Mouse (Mus musculus) CH12.LX (cell line): ENCODE measurements around the gene Sstr2. TPM values are rescaled to one million over a fixed set of nuclear protein-coding genes. Genes with fewer than 3 reads are reported as not detected.

Experiments used
- DNase-seq: peaks from one replicate; pipeline ENCODE4 v3.0.0-alpha.2; 2013; ENCODE audit errors: extremely low read depth
- H3K27ac ChIP-seq: 2 replicates; pipeline ENCODE4 v1.5.1; 2012; ENCODE audit warnings: low read depth, mild to moderate bottlenecking, control low read depth, moderate library complexity; ENCODE audit not compliant: insufficient read depth
- H3K27me3 ChIP-seq: replicated peaks from 2 replicates; pipeline ENCODE3; 2012; ENCODE audit warnings: inconsistent platforms
- H3K36me3 ChIP-seq, 2 experiments: replicated peaks in 1 of 2; 2 replicates each; pipeline versions ENCODE3 to v1.6.1; 2012; ENCODE audit warnings: inconsistent platforms in 1 of 2, low read length in 1 of 2, mild to moderate bottlenecking in 1 of 2, mixed read lengths in 1 of 2, moderate library complexity in 1 of 2; ENCODE audit not compliant: control insufficient read depth in 1 of 2, insufficient read depth in 1 of 2
- H3K4me1 ChIP-seq, 2 experiments: 2 replicates each; pipeline ENCODE4 v1.6.1; 2012; ENCODE audit warnings: inconsistent platforms in 1 of 2, moderate library complexity in 1 of 2; ENCODE audit not compliant: insufficient read depth in 2 of 2, control insufficient read depth in 1 of 2
- H3K4me2 ChIP-seq: 2 replicates; pipeline ENCODE4 v1.6.1; 2012; ENCODE audit warnings: low read depth, mild to moderate bottlenecking, control low read depth; ENCODE audit not compliant: poor library complexity, insufficient read depth, severe bottlenecking
- H3K4me3 ChIP-seq, 3 experiments: fragments of 150-350 bp in 1 of 3; sonication (generic) in 1 of 3; replicated peaks in 1 of 3; 2 replicates each; pipeline versions ENCODE3 to v1.5.1; 2011 to 2012; ENCODE audit warnings: low read depth in 2 of 3, low read length in 2 of 3, mild to moderate bottlenecking in 2 of 3, moderate library complexity in 2 of 3, control low read depth in 1 of 3, improper control_type of control experiment in 1 of 3, inconsistent platforms in 1 of 3, mixed read lengths in 1 of 3; ENCODE audit not compliant: poor library complexity in 1 of 3
- H3K79me2 ChIP-seq: replicated peaks from 2 replicates; pipeline ENCODE4 v1.6.1; 2012; ENCODE audit warnings: mild to moderate bottlenecking, moderate library complexity; ENCODE audit not compliant: control insufficient read depth, poor library complexity, insufficient read depth, severe bottlenecking; ENCODE audit errors: extremely low read depth
- H3K9ac ChIP-seq: 2 replicates; pipeline ENCODE4 v1.6.1; 2012; ENCODE audit warnings: low read depth, mild to moderate bottlenecking, control low read depth, moderate library complexity; ENCODE audit not compliant: insufficient read depth
- H3K9me3 ChIP-seq: replicated peaks from 2 replicates; pipeline ENCODE3; 2012; ENCODE audit warnings: low read length, inconsistent platforms, mixed read lengths
- BHLHE40 ChIP-seq: IDR thresholded peaks from 2 replicates; pipeline ENCODE4 v1.6.1; 2011; ENCODE audit warnings: mild to moderate bottlenecking, low read depth, low read length, improper control_type of control experiment
- CHD1 ChIP-seq: IDR thresholded peaks from 2 replicates; pipeline ENCODE4 v1.6.1; 2012; ENCODE audit warnings: low read depth, low read length, improper control_type of control experiment, inconsistent platforms
- CTCF ChIP-seq, 2 experiments: IDR thresholded peaks in 1 of 2; conservative IDR thresholded peaks in 1 of 2; 2 replicates each; pipeline ENCODE4 v1.5.1; 2011 to 2012; ENCODE audit warnings: low read depth in 2 of 2, low read length in 2 of 2, improper control_type of control experiment in 1 of 2, inconsistent platforms in 1 of 2, mild to moderate bottlenecking in 1 of 2, moderate library complexity in 1 of 2
- ELF1 ChIP-seq: IDR thresholded peaks from 2 replicates; pipeline ENCODE4 v1.6.1; 2014; ENCODE audit warnings: low read depth, mild to moderate bottlenecking, inconsistent platforms, low read length, improper control_type of control experiment
- ETS1 ChIP-seq: conservative IDR thresholded peaks from 2 replicates; pipeline ENCODE4 v1.6.1; 2012; ENCODE audit warnings: low read depth, mild to moderate bottlenecking, inconsistent platforms, low read length, improper control_type of control experiment, moderate library complexity
- GABPA ChIP-seq: IDR thresholded peaks from 2 replicates; pipeline ENCODE4 v1.6.1; 2012; ENCODE audit warnings: low read depth, low read length, improper control_type of control experiment, inconsistent platforms; ENCODE audit not compliant: insufficient replicate concordance
- HCFC1 ChIP-seq: IDR thresholded peaks from 2 replicates; pipeline ENCODE4 v1.6.1; 2012; ENCODE audit warnings: low read depth, mild to moderate bottlenecking, inconsistent platforms, low read length, improper control_type of control experiment
- IRF4 ChIP-seq: IDR thresholded peaks from 2 replicates; pipeline ENCODE4 v1.6.1; 2014; ENCODE audit warnings: low read depth, mild to moderate bottlenecking, inconsistent platforms, low read length, improper control_type of control experiment
- JUN ChIP-seq: IDR thresholded peaks from 2 replicates; pipeline ENCODE4 v1.6.1; 2011; ENCODE audit warnings: low read depth, mild to moderate bottlenecking, low read length, improper control_type of control experiment, moderate library complexity; ENCODE audit not compliant: insufficient read depth
- JUND ChIP-seq: conservative IDR thresholded peaks from 2 replicates; pipeline ENCODE4 v1.6.1; 2011; ENCODE audit warnings: low read depth, low read length, improper control_type of control experiment
- MAFK ChIP-seq: IDR thresholded peaks from 2 replicates; pipeline ENCODE4 v1.6.1; 2011; ENCODE audit warnings: low read length, improper control_type of control experiment; ENCODE audit not compliant: insufficient replicate concordance
- MAX ChIP-seq: IDR thresholded peaks from 2 replicates; pipeline ENCODE4 v1.6.1; 2011; ENCODE audit warnings: low read length, improper control_type of control experiment
- MAZ ChIP-seq: IDR thresholded peaks from 2 replicates; pipeline ENCODE4 v1.6.1; 2012; ENCODE audit warnings: low read depth, mild to moderate bottlenecking, inconsistent platforms, low read length, improper control_type of control experiment, moderate library complexity
- MEF2A ChIP-seq: IDR thresholded peaks from 2 replicates; pipeline ENCODE4 v1.6.1; 2014; ENCODE audit warnings: low read depth, mild to moderate bottlenecking, inconsistent platforms, low read length, improper control_type of control experiment, borderline replicate concordance
- MXI1 ChIP-seq: IDR thresholded peaks from 2 replicates; pipeline ENCODE4 v1.6.1; 2011; ENCODE audit warnings: mild to moderate bottlenecking, low read depth, low read length, improper control_type of control experiment
- NELFE ChIP-seq: IDR thresholded peaks from 2 replicates; pipeline ENCODE4 v1.6.1; 2011; ENCODE audit warnings: low read depth, low read length, improper control_type of control experiment
- SIN3A ChIP-seq: IDR thresholded peaks from 2 replicates; pipeline ENCODE4 v1.6.1; 2012; ENCODE audit warnings: low read length, improper control_type of control experiment, inconsistent platforms
- TCF12 ChIP-seq: IDR thresholded peaks from 2 replicates; pipeline ENCODE4 v1.6.1; 2014; ENCODE audit warnings: low read depth, mild to moderate bottlenecking, inconsistent platforms, low read length, improper control_type of control experiment
- USF2 ChIP-seq: conservative IDR thresholded peaks from 2 replicates; pipeline ENCODE4 v1.6.1; 2011; ENCODE audit warnings: low read depth, low read length, improper control_type of control experiment
- ZC3H11A ChIP-seq: IDR thresholded peaks from 2 replicates; pipeline ENCODE4 v1.6.1; 2012; ENCODE audit warnings: low read depth, mild to moderate bottlenecking, inconsistent platforms, low read length, improper control_type of control experiment
- ZKSCAN1 ChIP-seq: IDR thresholded peaks from 2 replicates; pipeline ENCODE4 v1.6.1; 2012; ENCODE audit warnings: low read depth, inconsistent platforms, low read length, improper control_type of control experiment, borderline replicate concordance
- ZMIZ1 ChIP-seq: IDR thresholded peaks from 2 replicates; pipeline ENCODE4 v1.6.1; 2012; ENCODE audit warnings: low read depth, mild to moderate bottlenecking, inconsistent platforms, low read length, improper control_type of control experiment
- ZNF384 ChIP-seq: IDR thresholded peaks from 2 replicates; pipeline ENCODE4 v1.6.1; 2012; ENCODE audit warnings: low read depth, low read length, improper control_type of control experiment, inconsistent platforms
- dilution Hi-C: fragments of 300-500 bp; cut with MboI; formaldehyde crosslinking; loops from 2 replicates; pipeline ENCODE4 v1.14.3; 2020; ENCODE audit warnings: low sequenced_read_pairs; ENCODE audit not compliant: extremely low pct_unique_long_range_greater_than_20kb, extremely low pct_ligation_motif_present
- in situ Hi-C: fragments of 300-500 bp; cut with MboI; formaldehyde crosslinking; loops from 3 replicates; pipeline ENCODE4 v1.14.3; 2019; ENCODE audit warnings: low sequenced_read_pairs, low pct_ligation_motif_present, low pct_unique_long_range_greater_than_20kb, mixed read lengths
- polyA plus RNA-seq: library from polyadenylated mRNA; unstranded; fragments of >175 nt; gene quantifications from 2 replicates; pipeline ENCODE4 v1.2.1, GENCODE M21; 2012; ENCODE audit warnings: low read depth; ENCODE audit not compliant: insufficient read length
- total RNA-seq, 2 experiments: library from RNA; depleted of rRNA; stranded (reverse); fragments of 300-350 nt in 1 of 2; fragments of >200 nt in 1 of 2; gene quantifications; 2 replicates each; pipeline ENCODE4 v1.2.3; 2012 to 2014

Sstr2 gene
- total and polyA plus RNA-seq, 3 experiments = not detected

- no peak for DNase-seq
- TF ChIP-seq BHLHE40 (no peak), GABPA (no peak), USF2 (no peak), MEF2A (no peak), ZKSCAN1 (no peak), TCF12 (no peak), JUND (no peak), MAZ (no peak), HCFC1 (no peak), IRF4 (no peak), CTCF (conservative IDR thresholded peaks at IDR 0.05 in 1 of 2, IDR thresholded peaks at IDR 0.05 in 1 of 2; ENCODE audit: low read depth in 2 of 2, low read length in 2 of 2) (no peak), CHD1 (no peak), NELFE (no peak), SIN3A (no peak), ZNF384 (no peak), MAX (no peak), ELF1 (no peak)
- TF ChIP-seq, all 38 proteins: peak for 0
- no peak overlapping the region for H3K4me3 ChIP-seq
- H3K27me3 ChIP-seq = no peaks in the 10 kb centered on the region
- H3K27ac ChIP-seq = no peak overlapping the region
- no peak overlapping the region for H3K9ac ChIP-seq
- H3K36me3 ChIP-seq = no peaks in the 10 kb centered on the region
- H3K4me2 ChIP-seq = no peak overlapping the region
- dilution Hi-C loops = no loop called here
- peaks cover 4% of the 10 kb centered on the region for H3K9me3 ChIP-seq
- H3K4me1 ChIP-seq = peaks cover 0 to 9% of the 10 kb centered on the region in 2 experiments; a peak in 2 of 4 replicates
- in situ Hi-C loops = loop anchor here (10.0 kb wide), 1 partner anchor 113 kb away; no protein-coding TSS in a partner anchor
- no peaks in the 10 kb centered on the region for H3K79me2 ChIP-seq
These were observed 11.6 kb upstream of the Sstr2 start for GRCm38 (mm10) chr11:113607556-113607955.

- Histone ChIP-seq H3K79me2 (no peaks in the 10 kb centered on the region), H3K4me1 (peaks cover 0 to 6% of the 10 kb centered on the region in 2 experiments; a peak in 2 of 4 replicates), H3K9ac (no peak overlapping the region), H3K4me2 (no peak overlapping the region), H3K9me3 (peaks cover 4% of the 10 kb centered on the region), H3K27ac (no peak overlapping the region), H3K36me3 (no peaks in the 10 kb centered on the region), H3K27me3 (no peaks in the 10 kb centered on the region), H3K4me3 (no peak overlapping the region)
- dilution Hi-C loops (no loop called here), in situ Hi-C loops (loop anchor here (10.0 kb wide), 1 partner anchor 115 kb away; no protein-coding TSS in a partner anchor)
- TF ChIP-seq ELF1 (no peak), MAFK (no peak), MXI1 (no peak), BHLHE40 (no peak), USF2 (no peak), JUN (no peak), CHD1 (no peak), ZKSCAN1 (no peak), IRF4 (no peak), ETS1 (no peak), ZC3H11A (no peak), ZMIZ1 (no peak)
- no peak for DNase-seq
These were observed 9.6 kb upstream of the Sstr2 start for GRCm38 (mm10) chr11:113609581-113609980.
